Mouse (Mus musculus): ENCODE measurements at regions not wholly inside any gene's neighbourhood (a gene's known extent, or its start where the extent isn't known, plus 50 kb on each side); places are given as distances from the start of the nearest gene placed in this dataset.
A peak's percentile ranks its signal among the peaks of the same experiment; 100 is the strongest.
"Not testable (repeated sequence)": the region's sequence is repeated elsewhere in the genome, so short reads cannot be mapped to it uniquely, and the experiment has no call there.

DNA sequence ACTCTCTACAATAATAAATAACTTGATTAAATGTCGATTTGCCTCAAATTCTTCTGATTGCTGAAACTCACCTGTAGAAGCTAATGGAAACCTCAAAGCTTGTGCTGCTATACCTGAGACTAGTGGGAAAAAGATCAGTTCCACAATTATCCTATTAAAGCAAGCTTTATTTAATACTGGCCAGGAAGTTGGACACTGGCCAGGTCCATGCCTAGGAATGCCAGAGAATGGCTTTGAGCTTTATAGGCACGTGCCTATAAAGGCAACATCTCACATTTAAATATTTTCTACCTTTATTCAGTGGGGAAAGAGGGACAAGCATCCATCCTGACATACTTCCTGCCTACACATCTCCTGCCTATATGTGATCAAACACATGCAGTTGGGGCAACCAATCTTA lies 575.8 kb downstream of the Cypt12 start:
- peak; percentile 5 for DNase-seq

GRCm38 (mm10) chr3:18557201-18557600 lies 609.0 kb downstream of the Cypt12 start:
- DNase-seq: no peak

- no peak for DNase-seq
Observed at GRCm38 (mm10) chr3:18560282-18560785, 612.1 kb downstream of the Cypt12 start.

DNA sequence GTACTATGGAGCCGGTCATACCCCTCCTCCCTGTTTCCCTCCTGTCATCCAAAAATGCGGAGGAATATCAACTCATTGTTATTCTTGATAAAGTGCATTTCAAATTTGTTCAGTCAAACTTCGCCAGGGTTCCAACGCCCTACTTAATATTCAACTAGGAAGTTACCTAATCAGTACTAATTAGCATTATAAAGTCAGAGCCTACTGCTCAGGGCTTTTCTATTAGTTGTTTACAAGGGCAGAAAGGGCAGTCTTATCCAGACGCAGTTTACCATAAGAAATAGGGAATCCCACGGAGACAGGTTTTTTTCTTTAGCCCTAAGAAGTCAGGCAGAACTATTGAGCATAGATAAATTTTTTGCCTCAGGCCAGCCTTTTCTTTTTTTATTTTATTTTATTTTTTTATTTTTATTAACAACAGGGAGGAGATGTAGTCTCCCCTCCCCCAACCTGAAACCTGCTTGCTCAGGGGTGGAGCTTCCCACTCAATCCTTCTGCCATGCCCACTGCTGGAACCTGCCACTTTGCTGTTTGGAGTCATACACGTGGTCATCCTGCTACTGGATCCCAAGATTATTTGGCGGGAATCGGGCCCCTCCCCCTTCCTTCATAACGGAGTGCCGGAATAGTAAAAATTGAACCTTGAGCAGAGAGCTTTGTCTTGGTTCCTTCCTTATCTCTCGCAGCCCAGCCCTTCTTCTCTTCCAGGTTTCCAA lies 632.9 kb downstream of the Cypt12 start:
- DNase-seq: not testable (repeated sequence)

GRCm38 (mm10) chr3:18620608-18621007 lies 672.4 kb downstream of the Cypt12 start:
- no peak for DNase-seq

GRCm38 (mm10) chr3:18623831-18624304 lies 675.7 kb downstream of the Cypt12 start:
- peak; percentile 83 for DNase-seq

- peak; percentile 69 for DNase-seq
Observed at GRCm38 (mm10) chr3:18624381-18625145, 676.4 kb downstream of the Cypt12 start.

- peak; percentile 56 for DNase-seq
Observed at GRCm38 (mm10) chr3:18625395-18626328, 677.5 kb downstream of the Cypt12 start.

DNA sequence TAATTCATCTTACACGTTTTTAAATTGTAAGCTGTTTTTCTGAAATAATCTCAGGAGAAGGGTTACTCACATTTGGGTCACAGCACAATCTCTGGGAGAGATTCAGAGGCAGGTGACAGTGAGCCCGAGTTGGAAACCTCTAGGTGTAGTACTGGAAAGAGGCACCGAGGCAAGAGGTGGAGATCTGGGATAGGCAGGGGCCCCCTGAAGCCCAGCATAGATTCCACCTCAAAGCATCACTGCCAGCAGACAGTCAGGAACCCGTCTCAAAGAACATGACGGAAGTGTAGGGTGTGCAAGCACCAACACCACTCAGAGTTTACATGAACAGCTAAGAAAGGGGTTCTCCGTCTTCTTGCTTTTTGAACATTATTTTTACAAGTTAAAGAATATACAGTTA lies 678.2 kb downstream of the Cypt12 start:
- DNase-seq: no peak

- DNase-seq: no peak
Observed at GRCm38 (mm10) chr3:18626820-18627219, 678.6 kb downstream of the Cypt12 start.

GRCm38 (mm10) chr3:18629233-18629632 lies 681.0 kb downstream of the Cypt12 start:
- no peak for DNase-seq

GRCm38 (mm10) chr3:18631601-18632000 lies 683.4 kb downstream of the Cypt12 start:
- no peak for DNase-seq

- no peak for DNase-seq
Observed at GRCm38 (mm10) chr3:18634855-18635254, 686.6 kb downstream of the Cypt12 start.

- DNase-seq: no peak
Observed at GRCm38 (mm10) chr3:18637553-18637952, 689.3 kb downstream of the Cypt12 start.

DNA sequence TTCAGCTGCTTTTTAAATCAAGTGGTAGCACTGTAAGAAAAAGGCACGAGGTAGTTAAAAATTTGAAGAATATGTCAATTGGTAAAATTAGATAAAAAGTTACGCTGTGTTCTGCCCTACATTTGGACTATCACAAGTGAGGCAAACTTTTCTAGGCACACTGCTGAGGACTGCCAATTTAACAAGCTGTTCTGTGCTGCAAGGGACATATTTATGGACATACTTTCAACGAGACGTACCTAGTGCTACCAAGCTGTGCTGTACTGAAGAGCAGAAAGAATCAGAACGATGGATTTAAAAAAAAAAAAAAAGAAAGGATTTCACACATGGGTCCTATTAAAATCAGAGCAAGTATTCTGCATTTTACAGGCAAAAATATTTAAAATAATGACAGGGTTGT lies 692.1 kb downstream of the Cypt12 start:
- no peak for DNase-seq

DNA sequence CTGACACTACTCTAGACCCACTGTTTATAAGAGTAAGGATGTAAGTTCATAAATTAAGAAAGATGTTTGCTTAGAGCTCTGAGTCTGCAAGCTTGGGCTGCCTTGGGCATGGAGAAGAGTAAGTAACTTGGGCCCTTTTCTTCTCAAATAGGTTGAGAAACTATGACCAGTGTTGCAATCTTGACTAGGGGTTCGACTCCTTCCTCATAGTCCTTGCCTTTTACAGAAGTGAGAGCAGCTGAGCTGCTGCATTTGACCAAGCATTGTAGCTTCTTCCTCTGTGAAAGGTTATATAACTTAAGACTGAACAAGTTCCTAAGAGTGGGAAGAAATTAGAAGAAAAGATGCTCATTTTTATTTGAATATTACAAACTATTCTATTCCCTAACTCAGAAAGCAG lies 693.5 kb downstream of the Cypt12 start:
- no peak for DNase-seq

- peak; percentile 38 for DNase-seq
Observed at GRCm38 (mm10) chr3:18643408-18644035, 695.3 kb downstream of the Cypt12 start.

DNA sequence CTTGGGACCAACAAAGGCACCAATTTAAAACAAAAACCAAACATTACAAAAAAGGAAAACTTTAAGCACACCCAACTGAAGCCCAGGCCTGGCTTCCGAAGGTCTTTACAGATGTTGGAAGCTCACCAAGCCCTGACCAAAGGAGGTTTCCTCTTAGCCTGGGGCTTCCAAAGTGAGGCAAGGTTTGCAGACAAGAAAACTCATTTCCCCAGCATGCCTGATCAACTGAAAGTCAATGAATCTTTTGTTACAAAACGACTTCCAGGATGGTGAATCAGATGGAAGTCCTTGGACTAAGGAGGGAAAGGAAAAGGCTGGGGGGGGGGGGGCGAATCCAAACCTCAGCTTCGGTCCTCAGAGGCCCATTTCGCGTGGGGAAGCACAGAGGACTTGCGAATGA lies 697.3 kb downstream of the Cypt12 start:
- DNase-seq: peak; percentile 20

GRCm38 (mm10) chr3:18645927-18646326 lies 697.7 kb downstream of the Cypt12 start:
- DNase-seq: no peak

- DNase-seq: no peak
Observed at GRCm38 (mm10) chr3:18653557-18653956, 705.3 kb downstream of the Cypt12 start.

- DNase-seq: no peak
Observed at GRCm38 (mm10) chr3:18665738-18666137, 717.5 kb downstream of the Cypt12 start.

DNA sequence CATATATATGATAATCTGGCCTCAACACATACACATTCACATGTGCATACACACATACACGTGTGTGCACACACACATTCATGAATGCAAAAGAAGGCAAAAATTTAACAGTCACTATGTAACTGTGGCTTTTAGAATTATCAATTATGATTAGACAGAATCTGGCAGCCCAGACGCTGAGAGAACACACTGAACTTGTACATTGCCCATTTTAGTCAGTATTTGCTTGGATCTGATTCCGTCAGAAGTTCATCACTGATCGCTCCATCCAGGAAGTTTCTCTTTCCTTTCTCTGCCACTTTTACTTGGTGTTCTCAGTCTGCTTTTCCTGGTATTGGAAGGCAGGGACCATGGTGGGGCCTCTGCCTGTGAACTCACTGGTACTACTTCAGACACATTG lies 719.5 kb downstream of the Cypt12 start:
- DNase-seq: no peak
